Mouse (Mus musculus): ENCODE results near the gene Cyp3a57.
"Not testable (repeated sequence)": the region's sequence is repeated elsewhere in the genome, so short reads cannot be mapped to it uniquely, and the experiment has no call there.

The Cyp3a57 gene

DNA sequence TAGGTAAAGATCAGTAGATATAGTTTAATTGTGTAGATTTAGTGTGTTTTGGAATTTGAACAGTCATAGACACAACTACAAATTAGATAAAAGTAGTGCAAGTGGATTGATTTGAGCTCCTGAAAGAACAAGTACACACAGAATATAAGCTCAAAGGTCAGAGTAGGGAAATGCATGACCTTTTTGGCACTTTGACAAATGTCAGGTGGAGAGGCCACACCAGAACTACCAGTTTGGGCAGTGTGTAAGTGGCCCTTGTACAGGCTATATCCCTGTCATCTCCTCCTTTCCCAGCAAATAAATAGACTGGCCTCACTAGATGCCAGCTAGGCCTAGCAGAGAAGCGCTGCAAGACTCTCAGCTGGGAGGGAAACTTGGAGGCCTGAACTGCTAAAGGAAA lies at the start of gene Cyp3a57:
Gene Cyp3a57, plus strand, starts transcription at position 339 of the 400 bp plus-strand sequence.
- in situ Hi-C loops (cut with MboI, MseI): no loop called here

DNA sequence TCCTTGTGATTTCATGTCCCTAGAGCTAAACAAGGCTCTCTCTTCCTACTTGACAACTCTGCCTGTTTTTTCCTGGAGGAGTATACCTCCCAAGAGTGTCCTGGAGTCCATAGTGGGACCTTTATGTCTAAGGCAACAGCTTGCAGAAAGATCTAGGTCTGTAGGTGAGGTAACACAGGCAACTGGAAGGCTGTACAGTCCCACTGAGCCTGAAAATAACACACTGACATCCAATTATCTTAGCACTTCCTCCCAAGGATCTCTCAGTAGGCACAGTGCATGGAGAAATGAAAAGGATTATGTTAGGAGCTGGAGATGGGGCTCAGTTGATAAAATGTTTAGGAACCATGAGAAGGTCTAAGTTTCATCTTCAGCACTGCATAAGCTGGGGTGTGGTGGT lies 44.6 kb upstream of the Cyp3a57 start:
- in situ Hi-C loops (cut with MboI, MseI): no loop called here

DNA sequence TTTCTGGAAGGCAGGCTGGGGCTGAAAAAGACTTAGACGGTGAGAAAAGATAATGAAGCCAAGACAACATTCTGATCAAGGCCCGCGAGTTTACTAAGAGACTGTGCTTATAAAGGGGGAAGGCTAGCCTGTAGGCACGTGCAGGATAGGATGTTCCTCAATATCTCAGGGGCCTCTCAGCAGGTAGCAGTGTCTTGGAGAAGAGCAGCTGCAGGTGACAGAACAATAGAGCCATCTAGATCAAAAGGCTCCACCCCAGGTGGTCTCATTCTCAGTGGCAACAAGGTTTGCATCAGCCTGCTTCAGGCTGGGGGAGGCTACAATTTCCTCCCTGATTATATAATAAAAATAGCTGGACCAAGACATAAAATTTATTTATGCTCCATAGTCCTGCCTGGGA lies 43.3 kb upstream of the Cyp3a57 start:
- in situ Hi-C loops (cut with MboI, MseI): not testable (repeated sequence)

DNA sequence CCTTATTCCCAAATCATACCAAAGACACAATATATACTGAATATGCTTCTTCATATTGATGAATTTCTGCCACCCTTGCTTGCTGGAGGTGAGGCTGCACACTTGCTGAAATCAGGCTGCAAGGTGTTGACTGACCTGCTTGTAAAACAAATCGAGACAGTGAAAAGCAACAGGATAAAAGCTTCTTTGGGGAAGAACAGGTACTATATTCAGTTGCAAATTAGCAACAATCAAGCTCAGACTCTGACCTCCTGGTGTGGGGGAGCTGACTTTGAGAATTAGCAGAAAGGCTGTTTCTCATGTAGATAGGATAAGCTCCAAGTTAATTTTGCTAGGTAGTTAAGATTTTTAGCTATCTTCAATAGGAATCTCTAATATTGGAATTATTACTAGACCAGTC lies 42.7 kb upstream of the Cyp3a57 start:
- in situ Hi-C loops (cut with MboI, MseI): no loop called here

DNA sequence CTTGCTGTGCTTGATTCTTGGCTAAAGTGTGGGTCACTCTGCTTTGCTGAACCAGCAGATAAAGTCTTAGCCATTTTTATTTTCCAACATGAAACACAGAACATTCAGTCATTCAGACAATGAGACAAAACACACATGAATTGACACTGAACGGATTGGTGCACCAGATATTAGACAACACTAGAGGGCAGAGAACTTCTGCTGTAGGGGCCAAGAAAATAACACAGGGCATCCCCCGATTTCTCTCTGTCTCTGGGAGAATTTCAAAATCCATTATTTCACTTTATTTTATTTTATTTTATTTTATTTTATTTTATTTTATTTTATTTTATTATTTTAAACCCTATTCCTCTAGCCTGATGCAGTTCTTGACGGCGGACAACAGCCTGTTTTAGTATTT lies 38.1 kb upstream of the Cyp3a57 start:
- in situ Hi-C loops (cut with MboI, MseI): not testable (repeated sequence)

DNA sequence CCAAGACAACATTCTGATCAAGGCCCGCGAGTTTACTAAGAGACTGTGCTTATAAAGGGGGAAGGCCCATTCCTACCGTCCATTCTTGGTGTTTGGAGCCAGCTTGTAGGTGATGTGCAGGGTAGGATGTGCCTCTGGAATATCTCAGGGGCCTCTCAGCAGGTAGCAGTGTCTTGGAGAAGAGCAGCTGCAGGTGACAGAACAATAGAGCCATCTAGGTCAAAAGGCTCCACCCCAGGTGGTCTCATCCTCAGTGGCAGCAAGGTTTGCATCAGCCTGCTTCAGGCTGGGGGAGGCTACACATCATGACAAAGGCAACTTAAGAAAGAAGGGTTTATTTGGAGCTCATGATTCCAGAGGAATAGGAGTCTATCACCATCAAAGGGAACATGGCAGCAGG lies 37.3 kb upstream of the Cyp3a57 start:
- in situ Hi-C loops (cut with MboI, MseI): not testable (repeated sequence)

DNA sequence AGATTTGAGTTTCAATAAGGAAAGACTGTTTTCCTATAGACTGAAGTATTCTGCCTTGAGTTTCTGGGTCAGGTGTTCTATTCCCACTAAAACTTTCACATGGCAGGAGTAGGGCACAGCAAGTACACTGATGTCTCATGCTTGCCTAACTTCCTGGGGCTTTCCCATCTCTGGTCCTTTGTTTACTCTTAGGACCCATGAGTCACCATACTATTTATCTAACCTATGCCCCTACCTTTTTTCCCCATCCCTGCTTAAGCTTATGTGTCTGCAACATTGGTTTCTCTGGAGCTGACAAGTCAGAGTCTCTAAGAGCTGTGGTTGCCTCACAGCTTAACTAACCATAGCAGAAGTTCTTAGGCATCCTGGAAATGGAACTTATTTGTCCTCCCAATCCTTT lies 31.2 kb upstream of the Cyp3a57 start:
- in situ Hi-C loops (cut with MboI, MseI): no loop called here

DNA sequence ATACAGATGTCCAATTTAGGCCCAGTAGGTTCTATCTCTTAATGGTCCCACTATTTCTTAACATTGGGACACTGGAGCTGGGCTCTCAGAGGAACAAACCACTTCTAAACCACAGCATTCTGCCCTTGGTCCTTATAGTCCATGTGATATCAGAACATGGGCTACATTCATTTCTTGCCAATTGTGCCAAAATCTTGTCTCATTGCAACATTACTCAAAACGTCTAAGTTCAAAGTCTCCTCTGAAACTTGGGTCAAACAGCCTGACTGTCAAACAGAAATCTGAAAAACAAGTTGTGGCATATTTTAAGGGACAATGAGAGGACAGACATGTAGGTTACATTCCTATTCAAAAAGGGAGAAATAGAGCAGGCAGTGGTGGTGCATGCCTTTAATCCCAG lies 27.9 kb upstream of the Cyp3a57 start:
- in situ Hi-C loops (cut with MboI, MseI): no loop called here

DNA sequence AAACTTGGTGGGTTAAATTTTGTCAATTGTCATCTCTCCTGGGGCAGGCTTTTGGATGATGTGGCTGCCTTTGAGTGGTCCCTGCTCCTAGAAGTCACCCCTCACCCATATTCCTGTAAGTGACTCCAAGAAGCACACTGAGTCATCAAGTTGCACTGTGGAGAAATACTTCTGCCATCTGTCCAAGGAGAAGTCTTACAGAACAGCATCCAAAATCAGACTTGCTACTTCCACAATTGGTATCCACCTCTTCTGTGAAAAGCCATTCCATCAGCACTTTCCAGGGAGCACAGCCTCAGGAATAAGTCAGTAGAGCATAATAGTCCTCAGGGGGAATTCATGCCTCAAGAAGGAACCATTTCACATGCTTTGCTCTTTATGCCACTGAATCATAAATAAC lies 6.3 kb upstream of the Cyp3a57 start:
- in situ Hi-C loops (cut with MboI, MseI): not testable (repeated sequence)

DNA sequence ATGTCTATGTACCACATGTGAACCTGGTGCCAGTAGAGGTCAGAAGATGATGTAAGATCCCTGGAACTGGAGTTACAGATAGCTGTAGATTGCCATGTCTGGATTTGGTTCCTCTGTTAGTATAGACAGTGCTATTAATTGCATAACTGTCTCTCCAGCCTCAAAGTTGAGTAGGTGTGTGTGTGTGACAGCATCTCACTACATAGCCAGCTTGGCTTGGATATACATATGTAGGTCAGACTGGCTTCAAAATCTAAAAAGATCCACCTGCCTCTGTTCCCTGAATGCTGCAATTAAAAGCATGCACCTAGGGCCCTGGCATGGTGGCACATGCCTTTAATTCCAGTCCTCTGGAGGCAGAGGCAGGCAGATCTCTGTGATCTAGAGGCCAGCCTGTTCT lies 4.6 kb downstream of the Cyp3a57 start:
- in situ Hi-C loops (cut with MboI, MseI): no loop called here

DNA sequence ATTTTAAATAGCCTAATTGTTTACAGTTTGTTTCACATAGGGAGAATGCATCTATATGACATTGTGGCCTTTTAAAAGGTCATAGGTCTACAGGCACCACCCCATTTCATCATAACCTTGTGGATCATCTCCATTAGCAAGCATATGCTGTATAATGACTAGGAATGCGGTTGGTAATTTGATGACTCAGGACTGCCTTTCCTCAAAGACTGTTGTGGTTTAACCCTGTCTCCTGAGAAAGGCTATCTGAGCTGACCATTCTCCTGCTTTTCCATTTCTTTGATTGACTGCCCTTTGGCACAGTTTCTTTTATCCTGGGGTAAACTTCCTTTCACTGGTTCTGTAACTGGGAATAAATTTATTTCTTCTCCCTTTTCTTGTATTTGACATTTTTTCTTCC lies 8.0 kb downstream of the Cyp3a57 start:
- in situ Hi-C loops (cut with MboI, MseI): no loop called here

DNA sequence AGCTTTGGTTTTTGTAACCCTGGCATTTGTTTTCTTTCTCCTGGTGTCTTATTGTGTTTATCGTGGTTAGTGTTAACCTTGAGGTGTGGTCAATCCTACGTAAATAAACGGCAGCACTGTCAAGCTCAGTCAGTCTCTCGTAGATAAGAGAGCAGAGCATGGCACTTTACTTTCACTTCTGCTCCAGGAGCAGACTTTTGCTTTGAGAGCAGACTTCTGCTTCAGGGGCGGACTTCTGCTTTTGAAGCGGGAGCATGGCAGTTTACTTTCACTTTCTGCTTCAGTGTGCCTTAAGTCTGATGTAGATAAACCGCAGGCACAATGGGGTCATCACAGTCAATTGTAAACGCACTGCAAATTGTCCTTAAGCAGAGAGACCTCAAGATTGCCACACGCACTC lies 70.3 kb downstream of the Cyp3a57 start:
- in situ Hi-C loops (cut with MboI, MseI): not testable (repeated sequence)

DNA sequence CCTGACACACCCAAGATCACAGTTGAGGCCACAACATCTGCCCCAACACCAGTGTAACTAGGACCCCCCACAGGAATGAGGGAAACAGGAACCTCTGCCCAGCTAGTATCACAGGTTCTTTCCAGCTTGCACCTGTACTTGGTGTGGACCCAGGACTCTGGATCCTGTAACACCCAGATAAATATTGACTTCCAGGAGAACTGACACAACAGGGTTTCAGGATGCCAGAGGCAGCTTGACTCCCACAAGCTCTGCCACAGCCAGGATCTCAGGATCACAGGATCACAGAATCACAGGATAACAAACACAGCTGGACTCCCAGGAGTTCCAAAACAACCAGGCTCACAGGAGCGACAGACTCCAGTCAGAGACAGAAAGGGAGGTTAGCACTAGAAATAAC lies 77.2 kb downstream of the Cyp3a57 start:
- in situ Hi-C loops (cut with MboI, MseI): no loop called here

DNA sequence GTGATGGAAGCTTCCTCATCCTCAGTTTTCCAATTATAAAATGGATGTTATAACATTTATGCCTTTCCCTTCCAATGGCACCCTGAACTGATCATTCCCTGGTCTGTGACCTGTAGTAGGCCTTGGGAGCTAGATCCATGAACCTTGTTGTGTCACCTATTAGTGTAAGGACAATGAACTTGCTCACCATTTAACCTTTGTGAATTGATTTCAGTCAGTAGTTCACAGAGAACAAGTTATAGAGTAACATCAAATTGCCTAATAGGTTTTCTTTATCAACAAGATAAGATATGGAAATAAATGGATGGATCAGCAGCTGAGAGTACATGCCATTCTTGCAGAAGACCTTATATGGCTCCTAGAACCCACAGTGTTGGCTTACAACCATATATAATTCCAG lies 85.9 kb downstream of the Cyp3a57 start:
- in situ Hi-C loops (cut with MboI, MseI): no loop called here

DNA sequence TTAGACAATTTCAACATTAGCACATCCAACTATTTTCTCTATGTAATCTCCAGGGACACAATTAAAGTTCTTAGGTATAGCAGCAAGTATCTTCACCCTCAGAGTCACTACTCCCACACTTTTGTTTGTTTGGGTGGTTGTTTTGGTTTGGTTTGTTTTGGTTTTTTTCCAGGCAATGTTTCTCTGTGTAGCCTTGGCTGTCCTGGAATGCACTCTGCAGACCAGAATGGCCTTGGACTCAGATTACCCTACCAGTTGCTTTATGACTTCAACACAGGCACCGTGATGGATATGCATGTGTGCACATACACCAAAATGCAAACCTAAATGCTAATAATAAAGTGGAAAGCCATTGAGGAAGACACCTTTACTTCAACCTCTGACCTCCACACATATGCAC lies 88.6 kb downstream of the Cyp3a57 start:
- in situ Hi-C loops (cut with MboI, MseI): no loop called here

All from T-helper 2 cell (primary cell).